Mouse (Mus musculus) heart, embryonic 14.5 days (tissue): ENCODE results near the gene Rps27rt. TPM values are rescaled to one million over a fixed set of nuclear protein-coding genes. Genes with fewer than 3 reads are reported as not detected.
A peak's percentile ranks its signal among the peaks of the same experiment; 100 is the strongest.

Experiments used
- ATAC-seq: fragments of 200-750 bp; cut with Nextera tagmentation; 2 replicates; pipeline ENCODE4 v1.8.0; 2017; ENCODE audit warnings: low read depth, moderate TSS enrichment; ENCODE audit not compliant: insufficient number of reproducible peaks, insufficient read depth, low FRiP score
- H3K27ac ChIP-seq, 2 experiments: fragments of 200-500 bp in 1 of 2; fragments of 300-500 bp in 1 of 2; sonication (generic) in 1 of 2; replicated peaks in 1 of 2; 2 replicates each; pipeline ENCODE4 v1.5.1; 2012 to 2014; ENCODE audit warnings: low read depth in 2 of 2, low read length in 2 of 2, control low read depth in 1 of 2, mild to moderate bottlenecking in 1 of 2, mixed read lengths in 1 of 2; ENCODE audit not compliant: control insufficient read depth in 1 of 2, insufficient read depth in 1 of 2
- H3K27me3 ChIP-seq: fragments of 300-500 bp; sonication (generic); 2 replicates; pipeline ENCODE4 v1.6.1; 2014; ENCODE audit warnings: mild to moderate bottlenecking, low read length, control low read depth; ENCODE audit not compliant: control insufficient read depth, insufficient read depth
- H3K36me3 ChIP-seq: fragments of 300-500 bp; sonication (generic); 2 replicates; pipeline ENCODE4 v1.6.1; 2014; ENCODE audit warnings: mild to moderate bottlenecking, control low read depth, low read length, mixed read lengths; ENCODE audit not compliant: control insufficient read depth, insufficient read depth
- H3K4me1 ChIP-seq, 2 experiments: fragments of 200-500 bp in 1 of 2; fragments of 300-500 bp in 1 of 2; sonication (generic) in 1 of 2; 2 replicates each; pipeline ENCODE4 v1.6.1; 2012 to 2014; ENCODE audit warnings: low read length in 2 of 2, control low read depth in 1 of 2, mixed read lengths in 1 of 2; ENCODE audit not compliant: control insufficient read depth in 2 of 2, insufficient read depth in 2 of 2
- H3K4me2 ChIP-seq: fragments of 300-500 bp; sonication (generic); 2 replicates; pipeline ENCODE4 v1.6.1; 2014; ENCODE audit warnings: mild to moderate bottlenecking, low read length
- H3K4me3 ChIP-seq, 2 experiments: fragments of 200-500 bp in 1 of 2; fragments of 300-500 bp in 1 of 2; sonication (generic) in 1 of 2; 2 replicates each; pipeline ENCODE4 v1.5.1; 2012 to 2014; ENCODE audit warnings: low read length in 2 of 2, mild to moderate bottlenecking in 2 of 2, control low read depth in 1 of 2, low read depth in 1 of 2, moderate library complexity in 1 of 2; ENCODE audit not compliant: control insufficient read depth in 1 of 2, insufficient read depth in 1 of 2
- H3K9ac ChIP-seq: fragments of 300-500 bp; sonication (generic); 2 replicates; pipeline ENCODE4 v1.6.1; 2014; ENCODE audit warnings: mild to moderate bottlenecking, low read length
- H3K9me3 ChIP-seq: fragments of 300-500 bp; sonication (generic); 2 replicates; pipeline ENCODE4 v1.6.1; 2016; ENCODE audit warnings: low read length, control low read depth; ENCODE audit not compliant: control insufficient read depth
- WGBS: fragments of 180-500 bp; shearing (Covaris S2); extraction: QIAGEN DNeasy Blood & Tissue Kit; methylation state at CpG from one replicate; pipeline ENCODE4 v1.1.7; 2014; 5-methylcytosine and 5-hydroxymethylcytosine counted together
- polyA plus RNA-seq: library from polyadenylated mRNA; unstranded; fragments of >200 nt; fragmentation: Nextera tagmentation; extraction: Ambion mirVana; gene quantifications from 2 replicates; pipeline ENCODE4 v1.2.1, GENCODE M21; 2014

Gene Rps27rt
- polyA plus RNA-seq, 1 experiment from 2014 or later, result 312 TPM

DNA sequence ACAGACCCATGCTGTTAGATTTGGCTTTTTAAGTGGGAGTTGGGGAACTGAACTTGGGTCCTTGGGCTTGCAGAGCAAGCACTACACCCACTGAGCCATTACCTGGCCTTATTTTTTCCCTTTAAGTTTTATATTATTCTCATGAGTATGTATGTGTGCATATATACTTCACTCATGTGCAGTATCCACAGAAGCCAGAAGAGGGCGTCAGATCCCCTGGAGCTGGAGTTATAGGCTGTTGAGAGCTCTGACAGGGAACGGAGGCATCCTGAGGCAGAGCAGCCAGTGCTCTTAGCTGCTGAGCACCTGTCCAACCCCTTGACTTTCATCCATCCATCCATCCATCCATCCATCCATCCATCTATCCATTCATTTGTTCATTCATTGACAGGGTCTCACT lies 45.9 kb downstream of the Rps27rt start:
- H3K4me2 ChIP-seq, result no peak overlapping the region
- H3K4me1 ChIP-seq, result peaks cover 7 to 13% of the 10 kb centered on the region in 2 experiments; a peak in 3 of 4 replicates
- H3K27ac ChIP-seq, result no peak overlapping the region
- H3K9me3 ChIP-seq, result 0 out of 2 replicates have a peak, but pooled peaks cover under 1% of the 10 kb centered on the region
- no peak overlapping the region for H3K9ac ChIP-seq
- no peak for ATAC-seq
- H3K36me3 ChIP-seq, result no peaks in the 10 kb centered on the region
- 72% methylated on average over 2 of the region's 2 CpGs for WGBS
- H3K27me3 ChIP-seq, result no peaks in the 10 kb centered on the region
- H3K4me3 ChIP-seq, result no peak overlapping the region

DNA sequence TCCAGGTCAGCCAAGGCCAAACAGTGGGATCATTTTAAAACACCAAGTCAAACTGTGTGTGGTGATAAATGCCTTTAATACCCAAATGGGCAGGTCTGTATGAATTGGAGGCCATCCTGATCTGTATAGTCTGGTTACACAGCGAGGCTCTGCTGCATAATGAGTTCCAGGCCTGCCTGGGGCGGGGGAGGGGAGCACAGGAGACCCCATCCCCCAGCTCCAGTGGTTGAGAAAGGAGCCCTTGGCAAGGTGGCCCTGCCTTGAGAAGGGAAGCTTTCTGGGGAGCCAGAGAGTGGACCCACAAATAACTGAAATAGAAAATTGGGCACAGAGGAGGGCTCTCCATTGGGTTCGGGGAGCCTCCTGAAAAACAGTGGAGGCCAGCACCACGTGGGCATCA lies 47.2 kb downstream of the Rps27rt start:
- no peaks in the 10 kb centered on the region for H3K36me3 ChIP-seq
- H3K9me3 ChIP-seq, result no peaks in the 10 kb centered on the region
- H3K4me3 ChIP-seq, result no peak overlapping the region
- peaks cover 7 to 13% of the 10 kb centered on the region in 2 experiments; a peak in 3 of 4 replicates for H3K4me1 ChIP-seq
- H3K4me2 ChIP-seq, result no peak overlapping the region
- H3K9ac ChIP-seq, result no peak overlapping the region
- no peak for ATAC-seq
- 76% methylated on average over 4 of the region's 4 CpGs for WGBS
- no peaks in the 10 kb centered on the region for H3K27me3 ChIP-seq
- H3K27ac ChIP-seq, result no peak overlapping the region

DNA sequence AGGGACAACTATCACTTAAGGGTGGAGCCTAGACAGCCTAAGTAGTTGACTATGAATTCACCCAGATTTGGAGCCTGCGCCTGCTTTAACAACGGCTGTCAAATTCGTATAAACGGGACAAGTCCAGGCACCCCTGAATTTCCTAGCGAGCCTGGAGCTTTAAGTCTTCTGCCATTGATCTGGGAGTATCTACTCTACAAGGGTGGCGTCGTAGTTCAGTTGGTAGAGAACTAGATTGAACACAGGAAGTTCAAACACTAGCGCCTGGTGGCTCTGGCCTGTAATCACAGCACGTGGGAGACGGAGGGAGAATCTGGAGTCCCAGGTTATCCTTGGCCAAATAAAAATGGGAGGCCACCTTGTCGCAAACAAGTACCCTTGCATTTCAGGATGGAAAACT lies 48.3 kb downstream of the Rps27rt start:
- no peaks in the 10 kb centered on the region for H3K36me3 ChIP-seq
- H3K27me3 ChIP-seq, result no peaks in the 10 kb centered on the region
- H3K27ac ChIP-seq, result no peak overlapping the region
- peak overlapping the region; percentile 17 to 69; a peak in 3 of 4 replicates for H3K4me3 ChIP-seq
- 0 out of 2 replicates have a peak overlapping the region, but pooled peaks have one; percentile 83 for H3K9ac ChIP-seq
- peaks cover 7 to 13% of the 10 kb centered on the region in 2 experiments; a peak in 3 of 4 replicates for H3K4me1 ChIP-seq
- no peaks in the 10 kb centered on the region for H3K9me3 ChIP-seq
- H3K4me2 ChIP-seq, result peak overlapping the region; percentile 98
- no peak for ATAC-seq
- WGBS, result 60% methylated on average over 11 of the region's 11 CpGs

DNA sequence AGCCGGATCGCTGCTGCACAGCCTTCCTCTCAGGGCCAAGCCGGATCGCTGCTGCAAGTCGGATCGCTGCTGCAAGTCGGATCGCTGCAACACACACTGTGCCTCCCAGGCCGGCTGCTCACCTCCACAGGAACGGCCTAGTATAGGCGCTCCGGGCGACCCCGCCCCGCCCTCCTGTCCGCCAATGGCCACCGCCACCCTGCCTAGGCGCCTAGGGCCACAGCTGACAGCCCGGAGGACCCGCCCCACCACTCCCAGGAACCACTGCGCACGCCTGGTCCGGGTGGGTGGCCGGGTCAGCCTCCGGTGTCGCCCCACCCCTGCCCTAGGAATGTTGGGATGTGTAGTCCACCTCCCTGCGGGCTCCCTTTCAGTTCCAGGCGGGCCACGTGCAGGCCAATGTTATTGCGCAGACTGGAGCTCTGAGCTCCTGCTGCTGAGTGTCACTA lies 48.8 kb downstream of the Rps27rt start, which contains the start of gene Gpd1l:
Gpd1l (minus strand) TSS at position 265 of the 449 bp plus-strand sequence.
- H3K9me3 ChIP-seq, result no peaks in the 10 kb centered on the region
- H3K27ac ChIP-seq, result peak within 1 kb of the TSS; percentile 64 to 76
- H3K36me3 ChIP-seq, result no peaks in the 10 kb centered on the region
- peaks cover 7 to 13% of the 10 kb centered on the region in 2 experiments; a peak in 3 of 4 replicates for H3K4me1 ChIP-seq
- peak within 1 kb of the TSS; percentile 98 for H3K4me2 ChIP-seq
- no peaks in the 10 kb centered on the region for H3K27me3 ChIP-seq
- WGBS, result under 1% methylated on average over 30 of the region's 30 CpGs
- H3K9ac ChIP-seq, result peak within 1 kb of the TSS; percentile 83
- ATAC-seq, result peak; percentile 98
- H3K4me3 ChIP-seq, result peak within 1 kb of the TSS; percentile 69 to 76

DNA sequence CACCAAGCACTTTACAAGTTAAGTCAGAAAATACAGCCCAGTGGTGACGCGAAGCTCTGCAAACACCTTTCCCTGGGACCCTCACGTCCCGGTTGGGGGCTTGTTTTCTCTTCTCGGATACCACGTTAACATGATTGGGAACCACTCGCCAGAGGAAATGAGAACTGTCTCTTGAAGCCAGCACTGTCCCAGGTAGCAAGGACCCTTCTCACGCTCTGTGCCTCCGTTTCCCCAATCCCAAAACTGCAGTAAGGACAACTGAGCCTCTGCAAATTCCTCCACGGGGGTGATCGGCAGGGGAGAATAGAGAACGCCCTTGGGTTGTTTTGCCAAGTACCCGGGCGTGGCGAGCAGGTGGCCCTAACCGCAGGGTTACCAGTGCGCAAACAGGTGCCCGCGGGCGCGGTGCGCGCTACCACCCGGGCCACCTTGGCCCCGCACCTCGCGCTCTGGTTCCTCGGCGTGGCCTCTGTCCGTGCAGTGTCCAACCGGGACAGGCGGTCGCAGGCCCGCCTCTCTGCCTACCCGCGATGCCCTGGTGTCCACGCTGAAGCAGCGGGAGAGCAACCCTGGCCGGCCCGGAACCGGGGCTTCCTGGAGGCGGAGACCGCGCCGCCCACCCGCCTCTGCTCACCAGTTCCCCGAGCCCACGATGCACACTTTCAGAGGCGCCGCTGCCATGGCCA lies 49.4 kb downstream of the Rps27rt start:
- Histone ChIP-seq H3K4me2 (peak overlapping the region; percentile 98), H3K27me3 (no peaks in the 10 kb centered on the region), H3K36me3 (no peaks in the 10 kb centered on the region), H3K9ac (peak overlapping the region; percentile 83), H3K9me3 (no peaks in the 10 kb centered on the region), H3K27ac (peak overlapping the region; percentile 64 to 76), H3K4me3 (peak overlapping the region; percentile 69 to 76), H3K4me1 (peaks cover 7 to 13% of the 10 kb centered on the region in 2 experiments; a peak in 3 of 4 replicates)
- WGBS, result under 1% methylated on average over 46 of the region's 50 CpGs
- peak; percentile 24 for ATAC-seq

DNA sequence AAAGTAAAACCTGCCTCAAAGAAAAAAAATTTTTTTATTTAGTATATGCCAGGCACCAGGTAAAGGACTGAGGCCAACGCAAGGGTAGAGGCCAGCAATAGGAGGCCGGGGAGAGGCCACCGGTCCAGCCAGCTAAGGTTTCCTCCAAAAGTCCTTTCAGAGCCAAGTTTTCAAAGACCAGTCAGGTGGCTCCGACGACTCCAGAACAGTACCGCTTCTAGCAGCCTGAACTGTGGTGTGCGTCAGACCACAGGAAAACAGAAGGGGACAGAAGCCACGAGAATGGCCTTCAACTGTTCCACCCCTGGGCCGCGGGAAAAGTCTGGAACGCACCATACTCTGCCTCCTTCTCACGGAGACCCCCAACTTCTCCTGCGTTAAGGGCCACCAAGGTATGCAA lies 49.9 kb downstream of the Rps27rt start:
- no peak for ATAC-seq
- H3K36me3 ChIP-seq, result no peaks in the 10 kb centered on the region
- H3K9ac ChIP-seq, result peak overlapping the region; percentile 83
- H3K27ac ChIP-seq, result no peak overlapping the region
- no peaks in the 10 kb centered on the region for H3K27me3 ChIP-seq
- H3K9me3 ChIP-seq, result no peaks in the 10 kb centered on the region
- WGBS, result 23% methylated on average over 13 of the region's 13 CpGs
- H3K4me3 ChIP-seq, result peak overlapping the region; percentile 69 to 76
- peak overlapping the region; percentile 98 for H3K4me2 ChIP-seq
- H3K4me1 ChIP-seq, result peaks cover 7 to 13% of the 10 kb centered on the region in 2 experiments; a peak in 3 of 4 replicates
